Mouse (Mus musculus): ENCODE results near the gene Uqcrc1. TPM values are rescaled to one million over a fixed set of nuclear protein-coding genes. Genes with fewer than 3 reads are reported as not detected.

Gene Uqcrc1
- polyA plus RNA-seq (2016; fragmentation: Nextera tagmentation; extraction: Ambion mirVana) = 439 and 444 TPM in 2 replicates

DNA sequence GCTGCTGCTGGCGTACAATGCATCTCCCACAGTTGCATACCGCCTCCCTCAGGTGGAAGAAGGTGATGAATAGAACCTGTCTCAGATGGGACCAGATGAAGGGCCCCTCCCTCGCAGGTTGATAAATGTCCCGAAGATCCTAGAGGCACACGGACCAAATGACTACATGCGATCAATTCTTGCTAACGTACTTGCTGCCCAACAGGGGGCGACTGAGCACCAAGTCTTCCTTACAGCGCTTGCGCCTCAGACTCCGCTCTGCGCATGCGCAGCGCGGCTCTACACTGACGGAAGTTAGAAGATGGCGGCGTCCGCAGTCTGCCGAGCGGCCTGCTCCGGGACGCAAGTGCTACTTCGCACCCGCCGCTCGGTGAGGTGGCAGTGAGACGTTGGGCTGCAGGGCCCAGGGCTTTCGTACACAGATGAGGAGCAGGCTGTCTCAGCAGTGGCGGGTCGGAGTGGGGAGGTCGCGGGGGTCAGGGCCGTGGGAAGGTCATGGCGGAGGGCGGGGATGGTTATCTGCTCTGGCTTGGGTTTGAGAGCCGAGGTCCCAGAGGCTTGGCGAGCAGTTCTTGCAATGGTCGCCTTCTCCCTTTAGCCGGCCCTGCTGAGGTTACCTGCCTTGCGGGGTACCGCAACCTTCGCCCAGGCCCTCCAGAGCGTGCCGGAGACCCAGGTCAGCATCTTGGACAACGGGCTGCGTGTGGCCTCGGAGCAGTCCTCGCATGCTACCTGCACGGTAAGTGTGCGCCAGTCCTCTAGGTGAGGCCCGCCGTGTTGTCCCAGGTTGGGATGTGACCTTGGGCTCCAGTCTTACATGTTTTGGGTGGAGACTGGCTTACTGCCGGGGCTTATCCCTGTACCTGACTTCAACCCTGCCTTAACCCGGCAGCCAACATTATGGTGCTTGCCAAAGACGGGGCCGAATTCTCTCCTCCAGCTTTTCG is at the start of gene Uqcrc1:
TSS of gene Uqcrc1 (plus strand) at position 216 of the 947 bp plus-strand sequence.
- Histone ChIP-seq H3K27me3 (no peaks in the 10 kb centered on the region), H3K4me2 (peak within 1 kb of the TSS; percentile 80), H3K4me1 (replicated peaks) (peaks cover 4% of the 10 kb centered on the region), H3K36me3 (peaks cover 36% of the 10 kb centered on the region), H3K9me3 (no peaks in the 10 kb centered on the region), H3K9ac (replicated peaks) (peak within 1 kb of the TSS; percentile 92), H3K27ac (peak within 1 kb of the TSS; percentile 59; the same call in 1 of the 2 replicates), H3K4me3 (replicated peaks) (peak within 1 kb of the TSS; percentile 97)
- 1% methylated on average over 58 of the region's 58 CpGs for whole genome bisulfite sequencing
- ATAC-seq (ENCODE audit: insufficient number of reproducible peaks, insufficient read depth, low FRiP score, low TSS enrichment, low read depth) = peak; percentile 87

GRCm38 (mm10) chr9:108912308-108912707 is 24.1 kb upstream of the Uqcrc1 start:
- H3K27me3 ChIP-seq = no peaks in the 10 kb centered on the region
- ATAC-seq (ENCODE audit: insufficient number of reproducible peaks, insufficient read depth, low FRiP score, low TSS enrichment, low read depth) = no peak
- H3K9me3 ChIP-seq = no peaks in the 10 kb centered on the region
- H3K4me1 ChIP-seq (replicated peaks) = no peaks in the 10 kb centered on the region; the same call in 1 of the 2 replicates
- 75% methylated on average over 6 of the region's 6 CpGs for WGBS
- H3K9ac ChIP-seq (replicated peaks) = no peak overlapping the region
- no peaks in the 10 kb centered on the region for H3K36me3 ChIP-seq
- no peak overlapping the region for H3K4me3 ChIP-seq (replicated peaks)
- H3K4me2 ChIP-seq = no peak overlapping the region
- H3K27ac ChIP-seq = no peak overlapping the region

GRCm38 (mm10) chr9:108913161-108913560 is 23.3 kb upstream of the Uqcrc1 start:
- no peak for ATAC-seq (ENCODE audit: insufficient number of reproducible peaks, insufficient read depth, low FRiP score, low TSS enrichment, low read depth)
- 88% methylated on average over 7 of the region's 7 CpGs for WGBS
- no peaks in the 10 kb centered on the region for H3K27me3 ChIP-seq
- no peak overlapping the region for H3K9ac ChIP-seq (replicated peaks)
- H3K4me1 ChIP-seq (replicated peaks) = no peaks in the 10 kb centered on the region; the same call in 1 of the 2 replicates
- no peak overlapping the region for H3K4me3 ChIP-seq (replicated peaks)
- no peak overlapping the region for H3K27ac ChIP-seq
- H3K36me3 ChIP-seq = no peaks in the 10 kb centered on the region
- no peak overlapping the region for H3K4me2 ChIP-seq
- no peaks in the 10 kb centered on the region for H3K9me3 ChIP-seq

DNA sequence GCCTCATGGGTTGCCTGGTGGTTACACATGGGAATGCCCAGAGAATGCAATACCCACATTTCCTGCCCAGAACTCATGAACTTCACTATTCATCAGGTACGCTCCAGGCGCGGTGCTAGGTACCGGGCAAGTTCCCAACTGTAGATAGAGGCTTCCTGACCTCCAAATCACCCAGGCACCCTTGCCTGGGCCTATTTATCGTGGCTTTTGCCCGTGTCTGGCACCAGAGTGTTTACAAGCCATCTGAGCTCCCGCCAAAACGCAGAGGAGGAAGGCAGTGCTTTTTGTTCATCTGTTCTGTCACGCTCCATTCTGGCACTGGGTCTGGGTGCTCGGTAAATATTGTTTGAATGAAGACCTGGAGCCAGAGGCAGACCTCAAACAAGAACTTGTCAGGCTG is 22.8 kb upstream of the Uqcrc1 start:
- Histone ChIP-seq H3K4me3 (replicated peaks) (no peak overlapping the region), H3K9me3 (no peaks in the 10 kb centered on the region)

DNA sequence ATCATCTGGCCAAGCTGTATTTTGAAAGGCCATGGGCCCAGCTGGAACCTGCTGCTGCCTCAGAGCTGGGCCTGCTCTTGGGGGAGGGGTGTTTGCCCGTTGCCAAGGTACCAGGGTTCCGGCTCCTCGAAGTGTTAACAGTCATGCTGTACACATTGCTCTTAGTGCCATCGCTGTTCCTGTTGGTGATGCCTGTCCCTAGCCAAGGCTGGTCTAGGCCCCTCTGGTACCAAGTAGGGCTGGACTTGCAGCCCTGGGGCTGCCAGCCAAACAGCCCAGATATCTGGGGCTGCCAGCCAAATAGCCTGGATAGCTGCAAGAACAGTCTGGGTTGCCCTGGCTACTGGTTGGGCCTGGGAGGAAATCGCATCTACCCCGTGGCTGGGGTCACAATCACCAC is 21.9 kb upstream of the Uqcrc1 start, which contains the start of gene Tmem89:
TSS of gene Tmem89 (plus strand) at position 129 of the 400 bp plus-strand sequence.
- no peaks in the 10 kb centered on the region for H3K36me3 ChIP-seq
- no peak for ATAC-seq (ENCODE audit: insufficient number of reproducible peaks, insufficient read depth, low FRiP score, low TSS enrichment, low read depth)

More for the DNA sequence above, 22.8 kb upstream of the Uqcrc1 start:
- H3K27ac ChIP-seq = no peak overlapping the region
- no peaks in the 10 kb centered on the region for H3K27me3 ChIP-seq
- H3K9ac ChIP-seq (replicated peaks) = no peak overlapping the region
- no peaks in the 10 kb centered on the region; the same call in 1 of the 2 replicates for H3K4me1 ChIP-seq (replicated peaks)
- no peaks in the 10 kb centered on the region for H3K36me3 ChIP-seq
- 79% methylated on average over 10 of the region's 10 CpGs for WGBS
- no peak for ATAC-seq (ENCODE audit: insufficient number of reproducible peaks, insufficient read depth, low FRiP score, low TSS enrichment, low read depth)
- H3K4me2 ChIP-seq = no peak overlapping the region

GRCm38 (mm10) chr9:108925897-108926296 is 10.5 kb upstream of the Uqcrc1 start:
- 50% methylated on average over 8 of the region's 8 CpGs for WGBS
- Histone ChIP-seq H3K27ac (no peak overlapping the region), H3K4me1 (replicated peaks) (0 out of 2 replicates have a peak, but pooled peaks cover 4% of the 10 kb centered on the region), H3K9ac (replicated peaks) (no peak overlapping the region), H3K4me3 (replicated peaks) (no peak overlapping the region), H3K36me3 (no peaks in the 10 kb centered on the region), H3K9me3 (no peaks in the 10 kb centered on the region), H3K27me3 (peaks cover 8% of the 10 kb centered on the region; the same call in 1 of the 2 replicates), H3K4me2 (no peak overlapping the region)
- no peak for ATAC-seq (ENCODE audit: insufficient number of reproducible peaks, insufficient read depth, low FRiP score, low TSS enrichment, low read depth)

More for the DNA sequence above, 21.9 kb upstream of the Uqcrc1 start, which contains the start of gene Tmem89:
- H3K9me3 ChIP-seq = no peaks in the 10 kb centered on the region
- WGBS = 83% methylated on average over 6 of the region's 6 CpGs
- no peak within 1 kb of the TSS for H3K27ac ChIP-seq
- no peak within 1 kb of the TSS for H3K4me3 ChIP-seq (replicated peaks)
- H3K4me1 ChIP-seq (replicated peaks) = no peaks in the 10 kb centered on the region; the same call in 1 of the 2 replicates
- no peak within 1 kb of the TSS for H3K4me2 ChIP-seq
- H3K27me3 ChIP-seq = no peaks in the 10 kb centered on the region
- H3K9ac ChIP-seq (replicated peaks) = no peak within 1 kb of the TSS

DNA sequence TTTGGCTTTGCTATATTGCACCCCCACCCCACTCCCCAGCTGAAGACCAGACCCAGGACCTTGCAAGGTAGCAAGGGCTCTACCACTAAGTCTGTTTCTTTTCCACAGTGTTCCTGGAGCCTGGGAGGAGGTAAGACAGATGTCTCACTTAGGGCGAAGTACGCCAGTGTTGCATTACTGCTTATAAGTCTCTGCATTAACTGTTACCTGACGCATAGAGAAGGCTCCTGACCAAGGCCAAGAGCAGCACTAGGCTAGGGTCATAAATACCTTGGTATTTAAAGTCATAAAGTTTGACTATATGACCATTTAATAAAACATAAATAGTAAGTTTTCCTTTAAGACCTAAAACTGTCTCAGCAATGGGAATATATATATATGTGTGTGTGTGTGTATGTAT is 8.0 kb upstream of the Uqcrc1 start:
- Histone ChIP-seq H3K9me3 (no peaks in the 10 kb centered on the region), H3K4me1 (replicated peaks) (0 out of 2 replicates have a peak, but pooled peaks cover 4% of the 10 kb centered on the region), H3K4me3 (replicated peaks) (no peak overlapping the region), H3K4me2 (no peak overlapping the region), H3K36me3 (no peaks in the 10 kb centered on the region), H3K27ac (no peak overlapping the region), H3K27me3 (peaks cover 6% of the 10 kb centered on the region; the same call in 1 of the 2 replicates), H3K9ac (replicated peaks) (no peak overlapping the region)
- ATAC-seq (ENCODE audit: insufficient number of reproducible peaks, insufficient read depth, low FRiP score, low TSS enrichment, low read depth) = no peak
- WGBS = 75% methylated on average over 3 of the region's 3 CpGs

DNA sequence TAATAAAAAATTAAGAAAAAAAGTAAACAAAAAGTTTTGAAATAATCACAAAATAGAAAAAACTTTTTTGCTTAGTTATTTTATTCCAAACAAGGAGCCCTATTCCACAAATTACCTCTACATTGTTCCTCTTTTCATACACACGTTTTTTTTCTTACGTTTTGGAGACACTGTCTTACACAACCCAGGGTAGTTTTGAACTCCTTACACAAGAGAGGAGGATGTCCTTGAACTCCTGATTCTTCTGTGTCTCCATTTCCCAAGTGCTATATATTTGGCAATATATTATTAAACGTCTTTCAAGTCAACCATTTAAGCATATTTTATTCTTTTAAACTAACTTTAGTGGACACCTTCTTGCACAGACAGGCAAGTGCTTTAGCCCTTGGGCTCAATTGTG is 442 bp upstream of the Uqcrc1 start:
- 14% methylated on average over 3 of the region's 3 CpGs for WGBS
- H3K4me3 ChIP-seq (replicated peaks) = peak overlapping the region; percentile 97
- no peaks in the 10 kb centered on the region for H3K9me3 ChIP-seq
- peaks cover 29% of the 10 kb centered on the region for H3K36me3 ChIP-seq
- no peaks in the 10 kb centered on the region for H3K27me3 ChIP-seq
- no peak overlapping the region for H3K9ac ChIP-seq (replicated peaks)
- H3K4me2 ChIP-seq = peak overlapping the region; percentile 80; the same call in 1 of the 2 replicates
- ATAC-seq (ENCODE audit: insufficient number of reproducible peaks, insufficient read depth, low FRiP score, low TSS enrichment, low read depth) = no peak
- no peak overlapping the region for H3K27ac ChIP-seq
- peaks cover 4% of the 10 kb centered on the region for H3K4me1 ChIP-seq (replicated peaks)

- 83% methylated on average over 9 of the region's 9 CpGs for WGBS
- H3K9ac ChIP-seq (replicated peaks) = no peak overlapping the region
These were observed 8.7 kb downstream of the Uqcrc1 start for GRCm38 (mm10) chr9:108945111-108945510.

DNA sequence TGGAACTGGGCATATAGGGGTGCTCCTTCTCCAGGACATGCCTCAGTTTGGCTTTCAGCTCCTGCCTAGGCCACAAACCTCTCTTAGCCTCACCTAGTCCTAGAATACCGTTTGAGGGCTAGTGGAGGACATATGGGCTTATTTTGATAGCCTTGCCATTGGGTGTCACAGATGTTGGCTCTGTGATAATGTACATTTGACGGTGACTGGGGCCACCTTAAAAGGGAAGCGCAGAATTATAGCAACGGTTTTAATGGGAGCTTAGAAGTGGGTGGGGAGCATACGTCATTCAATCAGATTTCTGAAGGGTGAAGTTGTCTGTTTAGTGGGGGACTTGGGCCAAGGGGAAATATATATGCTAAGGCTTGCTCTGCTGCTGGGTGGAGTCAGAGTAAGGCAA is 9.2 kb downstream of the Uqcrc1 start:
- Histone ChIP-seq H3K27me3 (no peaks in the 10 kb centered on the region), H3K36me3 (peaks cover 94% of the 10 kb centered on the region), H3K4me2 (no peak overlapping the region), H3K9ac (replicated peaks) (no peak overlapping the region), H3K27ac (no peak overlapping the region), H3K9me3 (no peaks in the 10 kb centered on the region), H3K4me3 (replicated peaks) (no peak overlapping the region), H3K4me1 (replicated peaks) (peaks cover 28% of the 10 kb centered on the region)
- WGBS = 90% methylated on average over 5 of the region's 5 CpGs
- no peak for ATAC-seq (ENCODE audit: insufficient number of reproducible peaks, insufficient read depth, low FRiP score, low TSS enrichment, low read depth)

More at GRCm38 (mm10) chr9:108945111-108945510, 8.7 kb downstream of the Uqcrc1 start:
- no peaks in the 10 kb centered on the region for H3K27me3 ChIP-seq
- no peak overlapping the region for H3K27ac ChIP-seq
- ATAC-seq (ENCODE audit: insufficient number of reproducible peaks, insufficient read depth, low FRiP score, low TSS enrichment, low read depth) = no peak
- H3K4me1 ChIP-seq (replicated peaks) = peaks cover 25% of the 10 kb centered on the region
- H3K9me3 ChIP-seq = no peaks in the 10 kb centered on the region
- no peak overlapping the region for H3K4me3 ChIP-seq (replicated peaks)
- H3K36me3 ChIP-seq = peaks cover 94% of the 10 kb centered on the region
- no peak overlapping the region for H3K4me2 ChIP-seq

DNA sequence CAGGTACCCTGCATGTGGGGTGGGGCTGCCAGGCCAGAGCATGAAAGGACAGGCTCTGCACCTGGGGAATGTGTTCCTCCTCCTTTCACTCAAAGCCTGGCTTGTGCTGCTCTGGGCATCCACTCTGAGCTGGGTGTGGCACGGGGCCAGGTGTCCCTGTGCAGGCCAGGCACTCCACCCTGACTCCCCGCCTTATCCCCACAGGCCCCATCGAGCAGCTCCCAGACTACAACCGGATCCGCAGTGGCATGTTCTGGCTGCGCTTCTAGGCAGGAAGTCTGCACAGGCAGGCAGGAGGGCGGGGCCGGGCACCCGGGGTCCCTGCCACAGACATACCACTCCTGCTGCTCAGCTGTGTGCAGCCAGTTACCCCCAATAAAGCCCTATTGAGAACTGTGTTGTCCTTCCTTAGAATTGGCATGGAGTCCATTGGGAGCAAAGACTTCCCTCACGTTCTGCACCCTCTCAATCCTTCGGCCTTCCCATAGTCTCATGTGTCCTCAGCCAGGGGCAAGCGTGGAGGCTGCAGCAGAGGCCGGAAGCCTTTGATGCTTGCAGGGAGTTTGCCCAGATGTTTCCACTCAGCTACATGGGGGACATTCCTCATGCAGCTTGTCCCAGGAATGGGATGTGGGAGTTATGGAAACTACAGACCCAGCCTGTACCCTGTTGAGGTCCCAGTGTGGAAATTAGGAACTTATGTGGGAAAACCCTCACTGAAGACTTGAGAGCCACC is 13.0 kb downstream of the Uqcrc1 start:
- H3K27ac ChIP-seq = peak overlapping the region; percentile 93
- H3K9me3 ChIP-seq = no peaks in the 10 kb centered on the region
- 31% methylated on average over 13 of the region's 13 CpGs for WGBS
- H3K27me3 ChIP-seq = peaks cover 22% of the 10 kb centered on the region
- H3K36me3 ChIP-seq = peaks cover 68% of the 10 kb centered on the region
- H3K4me3 ChIP-seq (replicated peaks) = no peak overlapping the region
- H3K4me1 ChIP-seq (replicated peaks) = peaks cover 42% of the 10 kb centered on the region
- 0 out of 2 replicates have a peak overlapping the region, but pooled peaks have one; percentile 37 for H3K9ac ChIP-seq (replicated peaks)
- peak; percentile 69; the same call in 1 of the 2 replicates for ATAC-seq (ENCODE audit: insufficient number of reproducible peaks, insufficient read depth, low FRiP score, low TSS enrichment, low read depth)
- H3K4me2 ChIP-seq = peak overlapping the region; percentile 29
